Mouse (Mus musculus) limb, embryonic 10.5 days (tissue): ENCODE data around the gene Gas6. TPM values are rescaled to one million over a fixed set of nuclear protein-coding genes. Genes with fewer than 3 reads are reported as not detected.

Experiments
- DNase-seq: peaks from one replicate; pipeline ENCODE4 v3.0.0-alpha.2; 2017; ENCODE audit warnings: low spot score
- H3K27ac ChIP-seq: fragments of 300-500 bp; sonication (generic); 2 replicates; pipeline ENCODE4 v1.5.1; 2016; ENCODE audit warnings: mild to moderate bottlenecking
- H3K27me3 ChIP-seq: fragments of 300-500 bp; sonication (generic); 2 replicates; pipeline ENCODE4 v1.6.1; 2016; ENCODE audit warnings: low read depth, mild to moderate bottlenecking; ENCODE audit not compliant: poor library complexity, severe bottlenecking
- H3K36me3 ChIP-seq: fragments of 300-500 bp; sonication (generic); 2 replicates; pipeline ENCODE4 v1.6.1; 2016; ENCODE audit warnings: mild to moderate bottlenecking, moderate library complexity
- H3K4me1 ChIP-seq: fragments of 300-500 bp; sonication (generic); 2 replicates; pipeline ENCODE4 v1.6.1; 2016
- H3K4me3 ChIP-seq: fragments of 300-500 bp; sonication (generic); 2 replicates; pipeline ENCODE4 v1.5.1; 2016; ENCODE audit warnings: mild to moderate bottlenecking, moderate library complexity
- H3K9me3 ChIP-seq: fragments of 300-500 bp; sonication (generic); replicated peaks from 2 replicates; pipeline ENCODE4 v1.6.1; 2016; ENCODE audit warnings: mild to moderate bottlenecking
- WGBS: fragments of 180-500 bp; shearing (Covaris S2); methylation state at CpG from one replicate; pipeline ENCODE4 v1.1.7; 2016; 5-methylcytosine and 5-hydroxymethylcytosine counted together
- polyA plus RNA-seq: library from polyadenylated mRNA; unstranded; fragments of >200 nt; fragmentation: Nextera tagmentation; extraction: Ambion mirVana; gene quantifications from 2 replicates; pipeline ENCODE4 v1.2.1, GENCODE M21; 2016

Gene Gas6
- polyA plus RNA-seq: 3.4 and 4.3 TPM in 2 replicates

GRCm38 (mm10) chr8:13493858-13494631 is at the start of gene Gas6:
Gene Gas6, minus strand, starts transcription at chr8:13494490.
- Histone ChIP-seq H3K9me3 (no peaks in the 10 kb centered on the region), H3K4me1 (peaks cover 15% of the 10 kb centered on the region), H3K27me3 (peaks cover 61% of the 10 kb centered on the region), H3K27ac (no peak within 1 kb of the TSS), H3K4me3 (peak within 1 kb of the TSS; percentile 61), H3K36me3 (no peaks in the 10 kb centered on the region)
- peak; percentile 79 for DNase-seq
- WGBS: 1% methylated on average over 64 of the region's 64 CpGs

DNA sequence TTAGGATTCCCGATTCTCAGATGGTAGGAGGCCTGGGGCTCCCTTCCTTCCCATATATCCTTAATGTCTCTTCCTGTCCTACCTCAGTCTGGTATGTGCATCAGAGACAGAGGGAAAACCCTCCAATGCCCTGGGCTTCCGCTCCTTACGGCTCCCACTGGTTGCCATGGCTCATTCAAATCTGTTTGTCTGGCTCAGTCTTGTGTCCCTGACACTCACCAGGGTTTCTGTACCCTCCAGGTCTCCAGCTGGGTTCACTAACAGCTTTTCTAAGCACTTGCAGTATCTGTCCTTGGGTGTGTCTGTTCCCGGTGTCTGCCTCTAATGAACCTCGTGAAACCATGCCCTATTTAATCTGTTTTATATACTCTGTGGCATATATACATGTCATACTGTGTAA is 47.2 kb upstream of the Gas6 start:
- DNase-seq: no peak
- 83% methylated on average over 5 of the region's 5 CpGs for WGBS
- no peaks in the 10 kb centered on the region for H3K36me3 ChIP-seq
- H3K4me3 ChIP-seq: no peak overlapping the region
- H3K27me3 ChIP-seq: no peaks in the 10 kb centered on the region
- H3K4me1 ChIP-seq: no peaks in the 10 kb centered on the region
- H3K9me3 ChIP-seq: no peaks in the 10 kb centered on the region
- H3K27ac ChIP-seq: no peak overlapping the region

- Histone ChIP-seq H3K9me3 (no peaks in the 10 kb centered on the region), H3K27ac (no peak overlapping the region), H3K27me3 (no peaks in the 10 kb centered on the region), H3K36me3 (no peaks in the 10 kb centered on the region), H3K4me3 (no peak overlapping the region), H3K4me1 (no peaks in the 10 kb centered on the region)
- no peak for DNase-seq
- 88% methylated on average over 5 of the region's 5 CpGs for WGBS
These were observed 45.8 kb upstream of the Gas6 start for GRCm38 (mm10) chr8:13540122-13540521.

DNA sequence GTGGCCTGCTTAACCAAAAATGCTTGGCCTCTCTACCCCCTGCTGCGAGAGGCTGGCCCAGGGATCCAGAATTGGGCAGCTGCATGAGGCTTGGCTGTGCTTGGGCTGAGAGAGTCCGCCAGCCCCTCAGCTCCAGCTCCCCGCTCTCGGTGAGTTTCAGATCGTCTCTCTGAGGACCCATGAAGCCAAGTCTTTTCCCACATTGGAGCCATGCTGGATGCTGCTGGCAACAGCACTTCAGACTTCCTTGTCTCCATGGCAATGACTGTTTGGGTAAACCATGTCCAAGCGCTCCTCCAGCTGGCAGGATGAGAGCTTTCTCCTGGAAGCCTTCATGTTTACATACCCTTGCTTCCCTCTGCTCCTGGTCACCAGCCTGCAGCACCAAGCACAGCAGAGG is 44.5 kb upstream of the Gas6 start:
- WGBS: 82% methylated on average over 6 of the region's 6 CpGs

GRCm38 (mm10) chr8:13537102-13537501 is 42.8 kb upstream of the Gas6 start:
- H3K9me3 ChIP-seq: no peaks in the 10 kb centered on the region
- H3K27ac ChIP-seq: no peak overlapping the region
- H3K36me3 ChIP-seq: no peaks in the 10 kb centered on the region
- 75% methylated on average over 2 of the region's 2 CpGs for WGBS
- no peaks in the 10 kb centered on the region for H3K4me1 ChIP-seq
- DNase-seq: no peak
- H3K4me3 ChIP-seq: no peak overlapping the region
- no peaks in the 10 kb centered on the region for H3K27me3 ChIP-seq

More for the DNA sequence above, 44.5 kb upstream of the Gas6 start:
- Histone ChIP-seq H3K4me1 (no peaks in the 10 kb centered on the region), H3K9me3 (no peaks in the 10 kb centered on the region), H3K36me3 (no peaks in the 10 kb centered on the region), H3K27me3 (no peaks in the 10 kb centered on the region), H3K4me3 (no peak overlapping the region), H3K27ac (no peak overlapping the region)
- no peak for DNase-seq

DNA sequence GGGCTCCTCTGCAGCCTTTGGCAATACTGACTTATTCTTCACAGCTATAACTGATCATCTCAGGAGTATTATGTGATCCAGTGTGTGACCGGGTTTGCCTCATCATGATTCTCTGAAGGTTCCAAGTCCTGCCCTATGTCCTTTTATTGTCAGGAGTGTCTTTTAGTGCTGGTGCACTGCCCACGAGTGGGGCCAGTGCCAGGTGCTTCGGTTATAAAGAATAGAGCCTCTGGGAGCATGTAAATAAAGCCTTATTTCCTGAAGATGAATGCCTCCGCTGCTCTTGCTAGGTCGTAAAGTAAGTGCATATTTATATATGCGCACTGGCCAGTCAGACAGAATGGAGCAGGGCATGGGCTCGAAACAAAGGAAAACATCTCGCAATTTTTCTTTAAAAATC is 38.8 kb upstream of the Gas6 start:
- no peak for DNase-seq
- 88% methylated on average over 8 of the region's 8 CpGs for WGBS
- H3K9me3 ChIP-seq: no peaks in the 10 kb centered on the region
- no peaks in the 10 kb centered on the region for H3K36me3 ChIP-seq
- H3K4me3 ChIP-seq: no peak overlapping the region
- H3K4me1 ChIP-seq: peaks cover 11% of the 10 kb centered on the region; the same call in 1 of the 2 replicates
- no peak overlapping the region for H3K27ac ChIP-seq
- no peaks in the 10 kb centered on the region for H3K27me3 ChIP-seq

- Histone ChIP-seq H3K9me3 (no peaks in the 10 kb centered on the region), H3K4me3 (no peak overlapping the region), H3K27me3 (no peaks in the 10 kb centered on the region), H3K36me3 (no peaks in the 10 kb centered on the region), H3K27ac (no peak overlapping the region), H3K4me1 (peaks cover 11% of the 10 kb centered on the region; the same call in 1 of the 2 replicates)
- no peak for DNase-seq
- WGBS: 82% methylated on average over 9 of the region's 9 CpGs
These were observed 37.4 kb upstream of the Gas6 start for GRCm38 (mm10) chr8:13531602-13532171.

DNA sequence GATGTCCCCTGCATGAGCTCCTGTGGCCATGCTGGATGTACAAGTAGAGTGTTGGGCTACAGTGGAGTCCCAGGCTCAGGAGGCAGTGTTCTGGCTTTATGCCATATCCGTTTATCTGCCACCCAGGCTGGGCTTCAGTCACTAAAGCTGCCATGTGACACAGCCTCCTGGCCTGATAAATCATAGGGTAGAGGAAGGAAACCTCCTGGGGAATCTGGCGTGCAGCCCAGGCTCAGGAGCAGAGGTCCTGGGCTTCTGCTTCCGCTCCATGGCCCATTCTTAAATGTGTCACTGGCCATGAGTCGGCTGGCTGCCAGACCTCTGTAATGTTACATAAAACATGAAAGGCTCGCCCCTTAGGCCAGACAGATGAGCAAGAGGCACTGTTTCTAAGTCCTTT is 36.7 kb upstream of the Gas6 start:
- no peaks in the 10 kb centered on the region for H3K36me3 ChIP-seq
- 67% methylated on average over 5 of the region's 5 CpGs for WGBS
- no peak overlapping the region for H3K4me3 ChIP-seq
- no peaks in the 10 kb centered on the region for H3K9me3 ChIP-seq
- no peak for DNase-seq
- H3K4me1 ChIP-seq: peaks cover 11% of the 10 kb centered on the region; the same call in 1 of the 2 replicates
- no peaks in the 10 kb centered on the region for H3K27me3 ChIP-seq
- no peak overlapping the region for H3K27ac ChIP-seq

- WGBS: 83% methylated on average over 3 of the region's 3 CpGs
- Histone ChIP-seq H3K27ac (no peak overlapping the region), H3K4me1 (peaks cover 11% of the 10 kb centered on the region; the same call in 1 of the 2 replicates), H3K9me3 (no peaks in the 10 kb centered on the region), H3K36me3 (no peaks in the 10 kb centered on the region), H3K27me3 (no peaks in the 10 kb centered on the region), H3K4me3 (no peak overlapping the region)
- DNase-seq: no peak
These were observed 36.1 kb upstream of the Gas6 start for GRCm38 (mm10) chr8:13530401-13530800.

- Histone ChIP-seq H3K9me3 (no peaks in the 10 kb centered on the region), H3K27ac (no peak overlapping the region), H3K36me3 (no peaks in the 10 kb centered on the region), H3K4me1 (peaks cover 11% of the 10 kb centered on the region; the same call in 1 of the 2 replicates), H3K27me3 (no peaks in the 10 kb centered on the region), H3K4me3 (no peak overlapping the region)
- no peak for DNase-seq
- WGBS: 82% methylated on average over 7 of the region's 7 CpGs
These were observed 35.6 kb upstream of the Gas6 start for GRCm38 (mm10) chr8:13529891-13530316.

- DNase-seq: no peak
- Histone ChIP-seq H3K36me3 (no peaks in the 10 kb centered on the region), H3K9me3 (no peaks in the 10 kb centered on the region), H3K4me1 (peaks cover 11% of the 10 kb centered on the region; the same call in 1 of the 2 replicates), H3K4me3 (no peak overlapping the region), H3K27me3 (no peaks in the 10 kb centered on the region), H3K27ac (peak overlapping the region; percentile 36; the same call in 1 of the 2 replicates)
- WGBS: 55% methylated on average over 15 of the region's 15 CpGs
These were observed 34.9 kb upstream of the Gas6 start for GRCm38 (mm10) chr8:13529011-13529840.

DNA sequence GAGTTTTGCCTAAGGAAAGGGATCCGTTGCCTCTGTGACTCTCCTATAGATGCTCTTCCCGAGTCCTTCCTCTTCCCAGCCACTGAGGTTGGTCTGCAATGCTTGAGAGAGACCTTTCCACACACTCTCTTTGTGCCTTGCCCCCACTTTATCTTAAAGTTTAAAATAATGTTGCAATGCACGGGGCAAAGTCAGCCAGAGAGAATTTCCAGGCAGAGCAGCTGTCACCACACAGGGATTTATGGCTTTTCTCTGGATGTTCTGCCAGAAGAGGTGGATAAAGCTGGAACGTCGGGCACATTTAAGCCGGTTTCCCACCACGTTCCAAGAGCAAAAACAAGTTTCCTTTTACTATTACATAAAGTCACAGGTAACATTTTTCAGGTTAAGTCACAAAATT is 27.1 kb upstream of the Gas6 start:
- Histone ChIP-seq H3K27ac (no peak overlapping the region), H3K9me3 (no peaks in the 10 kb centered on the region), H3K4me3 (no peak overlapping the region), H3K36me3 (no peaks in the 10 kb centered on the region), H3K4me1 (no peaks in the 10 kb centered on the region), H3K27me3 (no peaks in the 10 kb centered on the region)
- WGBS: 56% methylated on average over 7 of the region's 7 CpGs
- no peak for DNase-seq

DNA sequence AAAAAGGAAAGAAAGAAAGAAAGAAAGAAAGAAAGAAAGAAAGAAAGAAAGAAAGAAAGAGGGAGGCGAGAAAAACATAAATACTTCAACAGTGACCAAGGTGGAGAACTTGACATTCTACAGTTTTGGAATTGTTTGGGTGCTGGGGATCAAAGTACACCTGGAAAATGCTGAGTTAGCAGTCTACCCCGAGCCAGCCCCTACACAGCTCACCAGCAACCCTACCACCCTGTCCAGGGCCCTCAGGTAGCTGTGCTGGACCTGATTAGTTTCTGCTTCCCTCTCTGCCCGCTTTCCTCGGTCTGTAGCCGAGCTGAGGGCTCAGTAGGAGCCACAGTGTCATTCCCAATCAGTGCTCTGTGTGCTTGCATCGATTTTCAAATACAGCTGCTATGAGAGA is 26.1 kb upstream of the Gas6 start:
- 67% methylated on average over 6 of the region's 6 CpGs for WGBS
- Histone ChIP-seq H3K27me3 (no peaks in the 10 kb centered on the region), H3K4me3 (no peak overlapping the region), H3K36me3 (no peaks in the 10 kb centered on the region), H3K4me1 (no peaks in the 10 kb centered on the region), H3K9me3 (no peaks in the 10 kb centered on the region), H3K27ac (no peak overlapping the region)
- DNase-seq: no peak
